Mouse (Mus musculus) gastrocnemius, postnatal 4 days (tissue): Measurements from ENCODE around the gene Gm10644. TPM values are rescaled to one million over a fixed set of nuclear protein-coding genes. Genes with fewer than 3 reads are reported as not detected.
A peak's percentile ranks its signal among the peaks of the same experiment; 100 is the strongest.

Experiments
- DNase-seq, 2 experiments: peaks; one replicate each; pipeline ENCODE4 v3.0.0; 2021 to 2022; ENCODE audit warnings: low spot score in 2 of 2, mixed read lengths in 2 of 2
- total RNA-seq, 2 experiments: library from RNA; stranded (reverse); gene quantifications; 2 replicates each; pipeline ENCODE4 v1.2.3; 2021

The Gm10644 gene
- total RNA-seq, 2 experiments from 2014 or later = 0.22 to 0.23 TPM

DNA sequence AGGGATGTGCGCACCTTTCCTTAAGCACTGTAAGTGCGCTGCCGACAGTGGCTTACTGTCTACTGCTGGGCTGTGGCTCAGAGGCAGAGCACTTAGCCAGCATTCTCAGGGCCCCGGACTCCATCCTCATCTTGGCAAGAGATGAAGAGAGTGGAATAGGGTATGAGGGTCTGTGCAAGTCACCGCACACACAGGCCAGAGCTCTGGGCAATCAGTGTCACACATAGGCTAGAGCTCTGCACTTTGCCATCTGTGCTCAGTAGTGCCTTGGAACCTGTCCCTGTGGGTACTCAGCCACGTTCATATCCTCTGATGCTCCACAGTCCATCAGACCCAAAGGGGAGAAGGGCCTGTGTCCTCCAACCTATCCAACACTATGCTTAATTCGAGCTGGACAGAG, 26.5 kb upstream of the Gm10644 start:
- DNase-seq = no peak

- no peak for DNase-seq
Observed at GRCm38 (mm10) chr8:83980845-83981244, 25.8 kb upstream of the Gm10644 start.

- no peak for DNase-seq
Observed at GRCm38 (mm10) chr8:83980250-83980649, 25.2 kb upstream of the Gm10644 start.

GRCm38 (mm10) chr8:83978200-83978599, 23.2 kb upstream of the Gm10644 start:
- DNase-seq = no peak

GRCm38 (mm10) chr8:83977646-83978045, 22.6 kb upstream of the Gm10644 start:
- no peak for DNase-seq

- DNase-seq = no peak
Observed at GRCm38 (mm10) chr8:83976779-83977350, 21.9 kb upstream of the Gm10644 start.

DNA sequence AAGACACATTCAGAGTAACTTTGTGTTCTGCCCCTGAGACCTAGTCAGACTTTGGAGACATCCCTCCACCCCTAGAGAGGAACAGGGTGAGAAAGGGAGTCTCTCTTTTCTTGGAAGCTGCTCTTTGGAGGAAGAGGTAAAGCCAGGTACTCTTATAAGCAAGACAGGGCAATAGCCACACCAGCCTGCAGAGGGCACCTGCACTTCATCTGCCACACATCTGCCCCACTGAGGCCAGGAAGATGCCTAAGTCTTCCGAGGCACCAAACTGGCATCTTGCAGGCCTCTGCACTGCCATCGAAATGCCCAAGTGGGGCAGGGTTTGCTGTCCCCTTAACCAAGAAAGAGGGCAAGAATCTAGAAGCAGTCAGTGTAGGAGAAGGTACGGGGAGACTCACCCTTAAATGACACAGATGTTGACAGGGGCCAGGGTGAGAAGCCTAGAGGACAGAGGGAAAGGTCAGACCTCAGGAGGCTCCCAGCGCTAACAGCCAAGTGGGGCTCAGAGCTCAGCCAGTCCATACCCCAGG, 21.2 kb upstream of the Gm10644 start:
- DNase-seq = no peak

DNA sequence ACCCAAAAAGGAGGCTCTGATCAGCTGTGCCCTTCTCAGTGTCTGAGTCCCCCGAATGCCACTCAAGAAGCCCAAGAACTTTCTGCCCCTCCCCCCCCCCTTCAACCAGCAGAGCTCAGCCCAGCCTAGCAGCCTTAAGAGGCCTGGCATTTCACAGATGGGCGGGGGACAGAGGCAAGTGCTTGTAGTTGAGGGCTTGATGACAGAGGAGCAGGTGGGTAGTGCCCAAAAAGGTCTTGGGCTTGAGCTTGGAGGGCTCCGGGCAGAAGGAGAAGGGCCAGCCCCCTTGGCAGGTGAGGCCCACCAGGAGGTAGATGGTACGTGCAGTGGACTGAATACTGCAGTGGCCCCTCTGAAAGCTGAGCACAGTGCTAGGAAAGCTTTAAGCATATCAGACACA, 19.5 kb upstream of the Gm10644 start:
- no peak for DNase-seq

- peak in 1 of 2 experiments; percentile 50 for DNase-seq
Observed at GRCm38 (mm10) chr8:83973161-83974031, 18.4 kb upstream of the Gm10644 start.

- peak; percentile 92 to 97 for DNase-seq
Observed at GRCm38 (mm10) chr8:83972150-83973120, 17.4 kb upstream of the Gm10644 start, which contains the start of gene Prkaca. TSS of gene Prkaca (plus strand) at chr8:83972993.

DNA sequence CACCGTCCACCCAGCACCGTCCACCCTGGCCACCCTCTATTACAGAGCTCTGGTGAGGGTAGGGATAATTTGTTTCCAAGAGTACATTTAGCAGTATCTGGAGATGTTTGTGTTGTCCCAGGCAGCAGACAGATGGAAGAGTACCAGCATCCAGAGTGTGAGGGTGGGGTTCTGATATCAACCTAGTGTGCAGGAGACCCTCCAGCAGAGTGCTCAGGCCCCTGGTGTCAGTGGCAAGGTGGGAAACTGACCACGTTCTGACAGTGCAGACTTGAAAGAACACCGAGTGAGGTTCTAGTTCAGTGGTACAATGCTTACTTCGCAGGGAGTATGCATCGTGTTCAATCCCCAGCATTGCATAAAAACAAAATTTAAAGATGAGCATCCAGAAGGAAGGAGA, 16.7 kb upstream of the Gm10644 start:
- DNase-seq = no peak

GRCm38 (mm10) chr8:83971121-83971520, 16.1 kb upstream of the Gm10644 start:
- DNase-seq = no peak

GRCm38 (mm10) chr8:83967701-83968100, 12.7 kb upstream of the Gm10644 start:
- no peak for DNase-seq

GRCm38 (mm10) chr8:83964015-83964765, 9.2 kb upstream of the Gm10644 start:
- no peak for DNase-seq

DNA sequence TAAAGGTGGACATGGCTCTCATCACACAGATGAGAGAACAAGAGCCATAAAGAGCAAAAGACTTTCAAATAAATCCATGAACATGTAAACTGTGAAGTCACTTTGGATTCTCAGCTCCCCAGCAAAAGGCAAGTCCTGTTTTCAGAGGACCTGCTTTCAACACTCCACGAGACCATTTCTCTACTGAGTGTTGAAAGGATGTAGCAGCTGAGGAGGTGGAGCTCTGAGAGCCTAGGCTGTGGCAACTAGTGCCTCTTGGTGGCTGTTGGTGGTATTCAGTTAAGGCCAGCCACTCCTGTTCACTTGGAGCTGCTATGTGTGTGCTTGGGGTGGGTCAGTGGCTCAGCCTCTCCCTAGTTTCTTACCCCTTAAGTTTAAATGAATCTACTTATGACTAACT, 1.8 kb upstream of the Gm10644 start:
- DNase-seq = no peak

DNA sequence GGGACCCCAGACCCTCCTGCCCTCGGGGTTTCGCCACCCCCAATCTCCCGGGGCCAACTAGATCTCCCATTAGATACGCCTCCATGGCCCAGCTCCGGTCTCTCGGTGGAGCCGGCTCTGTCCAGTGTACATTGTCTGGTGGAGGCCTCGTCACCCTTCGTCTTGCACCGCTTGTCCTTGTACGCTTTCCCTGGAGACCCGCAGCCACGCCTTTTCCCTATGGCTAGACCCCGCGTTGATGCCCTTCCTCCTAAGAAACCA, 883 bp upstream of the Gm10644 start:
- no peak for DNase-seq

DNA sequence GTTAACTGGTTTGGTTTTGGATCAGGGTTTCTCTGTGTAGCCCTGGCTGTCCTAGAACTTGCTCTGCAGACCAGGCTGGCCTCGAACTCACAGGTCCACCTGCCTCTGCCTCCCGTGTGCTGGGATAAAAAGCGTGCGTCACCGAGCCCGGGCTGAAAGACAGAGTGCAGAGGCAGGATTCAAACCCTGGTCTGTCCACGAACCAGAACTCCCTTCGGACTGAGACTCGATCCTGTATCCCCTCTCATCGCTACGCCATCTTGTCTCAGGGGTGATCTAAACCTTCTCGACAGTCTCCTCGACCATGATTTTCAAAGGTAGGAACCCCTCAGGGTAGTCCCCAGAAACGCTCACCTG, 278 bp downstream of the Gm10644 start:
- DNase-seq = no peak

DNA sequence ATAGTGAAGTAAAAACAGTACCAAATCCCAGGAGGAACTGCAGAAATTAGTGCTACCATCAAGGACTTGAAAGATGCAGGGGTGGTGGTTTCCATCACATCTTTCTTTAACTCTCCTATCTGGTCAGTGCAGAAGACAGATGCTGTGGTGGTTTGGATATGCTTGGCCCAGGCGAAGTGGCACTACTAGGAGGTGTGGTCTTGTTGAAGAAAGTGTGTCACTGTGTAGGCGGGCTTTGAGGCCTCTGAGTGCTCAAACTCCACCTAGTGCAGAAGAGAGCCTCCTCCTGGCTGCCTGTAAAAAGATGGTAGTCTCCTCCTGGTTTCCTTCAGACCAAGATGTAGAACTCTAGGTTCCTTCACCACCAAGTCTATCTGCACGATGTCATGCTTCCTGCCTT, 9.5 kb downstream of the Gm10644 start:
- DNase-seq = no peak

DNA sequence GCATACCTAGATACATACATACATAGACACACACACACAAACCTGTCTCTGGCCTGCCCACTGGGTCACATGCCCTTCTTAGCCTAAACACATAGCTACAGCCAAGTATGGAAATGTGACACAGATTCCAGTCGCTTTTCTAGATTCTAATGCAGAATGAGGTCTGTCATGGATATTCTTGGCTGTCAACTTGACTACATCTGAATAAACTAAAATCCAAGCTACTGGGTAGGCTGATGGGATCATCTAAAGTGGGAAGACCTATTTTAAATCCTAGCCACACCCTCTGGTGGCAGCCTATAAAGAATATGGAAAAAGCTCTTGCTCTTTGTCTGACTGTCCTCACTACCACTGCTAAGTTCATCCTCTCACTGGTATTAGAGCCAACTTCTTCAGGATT, 12.6 kb downstream of the Gm10644 start:
- DNase-seq = no peak

DNA sequence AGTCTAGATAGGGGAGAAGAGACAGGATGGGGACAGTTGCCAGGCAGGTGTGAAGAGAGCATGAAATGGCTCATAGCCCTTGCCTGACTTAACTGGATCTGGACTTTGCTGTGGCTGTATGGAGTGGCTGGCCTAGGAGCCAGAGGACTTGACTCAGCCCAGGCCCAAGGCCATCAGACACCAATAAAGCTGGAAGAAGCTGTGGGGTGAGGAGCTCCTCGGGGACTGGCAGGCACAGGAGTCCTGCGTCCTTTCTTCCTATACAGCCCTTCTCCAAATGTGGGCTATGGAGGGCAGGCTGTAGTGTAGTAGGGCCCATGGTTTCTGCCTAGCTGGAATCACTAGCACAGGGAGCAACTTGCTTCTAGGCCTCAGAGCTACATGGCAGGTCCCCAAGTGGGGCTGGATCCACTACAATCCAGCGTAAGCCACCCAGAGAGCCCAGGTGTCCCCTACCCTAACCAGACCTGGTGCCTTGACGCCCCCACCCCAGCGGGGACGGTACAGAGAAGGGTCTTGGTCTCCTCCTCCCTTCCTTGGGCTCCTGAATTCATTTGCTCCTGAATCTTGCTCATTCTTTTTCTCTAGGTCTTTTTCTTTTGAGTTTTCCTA, 13.8 kb downstream of the Gm10644 start:
- DNase-seq = no peak
